Mouse (Mus musculus): ENCODE data around the gene Akap2. TPM values are rescaled to one million over a fixed set of nuclear protein-coding genes. Genes with fewer than 3 reads are reported as not detected.
A peak's percentile ranks its signal among the peaks of the same experiment; 100 is the strongest.

Gene Akap2
- polyA plus RNA-seq, 1 experiment from 2014 or later = 11.4 TPM

- no peaks in the 10 kb centered on the region for H3K9me3 ChIP-seq (ENCODE audit: control insufficient read depth, low read length)
- 0 out of 2 replicates have a peak, but pooled peaks cover 2% of the 10 kb centered on the region for H3K4me1 ChIP-seq (replicated peaks; ENCODE audit: control insufficient read depth, insufficient read depth)
- 34% methylated on average over 7 of the region's 7 CpGs for WGBS
- H3K27ac ChIP-seq (replicated peaks) = no peak overlapping the region
- H3K27me3 ChIP-seq (ENCODE audit: control insufficient read depth, insufficient read depth, low read length) = no peaks in the 10 kb centered on the region
- TF ChIP-seq CTCF (IDR thresholded peaks at IDR 0.05; ENCODE audit: low read depth) (no peak), EP300 (optimal IDR thresholded peaks at IDR 0.05) (no peak)
- no peak overlapping the region for H3K4me2 ChIP-seq (replicated peaks; ENCODE audit: low read depth)
- H3K9ac ChIP-seq (ENCODE audit: low read length) = no peak overlapping the region
- DNase-seq (ENCODE audit: low spot score) (no peak), ATAC-seq (ENCODE audit: low FRiP score, low TSS enrichment) (no peak)
- H3K4me3 ChIP-seq (ENCODE audit: low read depth, low read length) = no peak overlapping the region
- H3K36me3 ChIP-seq (ENCODE audit: control insufficient read depth, insufficient read depth, low read length) = no peaks in the 10 kb centered on the region
These were observed 95.6 kb downstream of the Akap2 start for GRCm38 (mm10) chr4:57812916-57813575.

DNA sequence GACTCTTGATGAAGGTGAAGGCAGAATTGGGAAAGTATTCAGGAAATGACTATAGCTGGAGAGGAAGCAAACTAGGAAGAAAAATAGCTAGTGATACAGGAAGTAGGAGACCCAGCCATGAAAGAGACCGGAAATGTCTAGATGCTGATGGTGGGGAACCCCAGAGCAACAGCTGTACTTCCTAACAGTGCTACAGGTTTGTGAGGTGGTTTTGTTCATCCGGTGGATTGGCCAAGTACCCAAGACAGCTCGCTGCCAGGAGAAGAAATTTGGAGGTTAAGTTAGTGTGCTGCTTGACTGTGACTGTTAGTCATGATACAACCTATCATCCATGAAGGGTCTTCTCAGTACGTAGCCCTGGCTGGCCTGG is 96.1 kb downstream of the Akap2 start:
- WGBS = 79% methylated on average over 4 of the region's 4 CpGs
- Histone ChIP-seq H3K4me2 (replicated peaks; ENCODE audit: low read depth) (no peak overlapping the region), H3K9me3 (ENCODE audit: control insufficient read depth, low read length) (no peaks in the 10 kb centered on the region), H3K27ac (replicated peaks) (0 out of 2 replicates have a peak overlapping the region, but pooled peaks have one; percentile 8), H3K4me1 (replicated peaks; ENCODE audit: control insufficient read depth, insufficient read depth) (0 out of 2 replicates have a peak, but pooled peaks cover 2% of the 10 kb centered on the region), H3K9ac (ENCODE audit: low read length) (no peak overlapping the region), H3K4me3 (ENCODE audit: low read depth, low read length) (no peak overlapping the region), H3K36me3 (ENCODE audit: control insufficient read depth, insufficient read depth, low read length) (no peaks in the 10 kb centered on the region), H3K27me3 (ENCODE audit: control insufficient read depth, insufficient read depth, low read length) (no peaks in the 10 kb centered on the region)
- ATAC-seq (ENCODE audit: low FRiP score, low TSS enrichment) = no peak
- TF ChIP-seq CTCF (IDR thresholded peaks at IDR 0.05; ENCODE audit: low read depth) (no peak), EP300 (optimal IDR thresholded peaks at IDR 0.05) (no peak)
- no peak for DNase-seq (ENCODE audit: low spot score)

- no peak for TF ChIP-seq EP300 (optimal IDR thresholded peaks at IDR 0.05)
- no peak for TF ChIP-seq CTCF (IDR thresholded peaks at IDR 0.05; ENCODE audit: low read depth)
- DNase-seq (ENCODE audit: low spot score) = no peak
- Histone ChIP-seq H3K9me3 (ENCODE audit: control insufficient read depth, low read length) (no peaks in the 10 kb centered on the region), H3K9ac (ENCODE audit: low read length) (no peak overlapping the region), H3K4me2 (replicated peaks; ENCODE audit: low read depth) (no peak overlapping the region), H3K4me3 (ENCODE audit: low read depth, low read length) (no peak overlapping the region), H3K27ac (replicated peaks) (no peak overlapping the region), H3K27me3 (ENCODE audit: control insufficient read depth, insufficient read depth, low read length) (no peaks in the 10 kb centered on the region), H3K4me1 (replicated peaks; ENCODE audit: control insufficient read depth, insufficient read depth) (0 out of 2 replicates have a peak, but pooled peaks cover 2% of the 10 kb centered on the region), H3K36me3 (ENCODE audit: control insufficient read depth, insufficient read depth, low read length) (no peaks in the 10 kb centered on the region)
- peak; percentile 95 for ATAC-seq (ENCODE audit: low FRiP score, low TSS enrichment)
- 34% methylated on average over 2 of the region's 2 CpGs for WGBS
These were observed 97.9 kb downstream of the Akap2 start for GRCm38 (mm10) chr4:57815355-57815754.

GRCm38 (mm10) chr4:57816146-57816545 is 98.7 kb downstream of the Akap2 start:
- no peaks in the 10 kb centered on the region for H3K36me3 ChIP-seq (ENCODE audit: control insufficient read depth, insufficient read depth, low read length)
- WGBS = 86% methylated on average over 8 of the region's 8 CpGs
- no peak overlapping the region for H3K4me3 ChIP-seq (ENCODE audit: low read depth, low read length)
- H3K27ac ChIP-seq (replicated peaks) = no peak overlapping the region
- 0 out of 2 replicates have a peak, but pooled peaks cover 2% of the 10 kb centered on the region for H3K4me1 ChIP-seq (replicated peaks; ENCODE audit: control insufficient read depth, insufficient read depth)
- no peak overlapping the region for H3K4me2 ChIP-seq (replicated peaks; ENCODE audit: low read depth)
- no peaks in the 10 kb centered on the region for H3K9me3 ChIP-seq (ENCODE audit: control insufficient read depth, low read length)
- no peaks in the 10 kb centered on the region for H3K27me3 ChIP-seq (ENCODE audit: control insufficient read depth, insufficient read depth, low read length)
- ATAC-seq (ENCODE audit: low FRiP score, low TSS enrichment) = no peak
- no peak overlapping the region for H3K9ac ChIP-seq (ENCODE audit: low read length)
- TF ChIP-seq CTCF (IDR thresholded peaks at IDR 0.05; ENCODE audit: low read depth) = no peak
- no peak for TF ChIP-seq EP300 (optimal IDR thresholded peaks at IDR 0.05)
- DNase-seq (ENCODE audit: low spot score) = no peak

- no peaks in the 10 kb centered on the region for H3K4me1 ChIP-seq (replicated peaks; ENCODE audit: control insufficient read depth, insufficient read depth)
- H3K4me3 ChIP-seq (ENCODE audit: low read depth, low read length) = no peak overlapping the region
- DNase-seq (ENCODE audit: low spot score) (no peak), ATAC-seq (ENCODE audit: low FRiP score, low TSS enrichment) (peak; percentile 58; the same call in 1 of the 2 replicates)
- H3K9me3 ChIP-seq (ENCODE audit: control insufficient read depth, low read length) = no peaks in the 10 kb centered on the region
- no peaks in the 10 kb centered on the region for H3K27me3 ChIP-seq (ENCODE audit: control insufficient read depth, insufficient read depth, low read length)
- H3K9ac ChIP-seq (ENCODE audit: low read length) = no peak overlapping the region
- 80% methylated on average over 24 of the region's 24 CpGs for WGBS
- H3K36me3 ChIP-seq (ENCODE audit: control insufficient read depth, insufficient read depth, low read length) = no peaks in the 10 kb centered on the region
- H3K27ac ChIP-seq (replicated peaks) = no peak overlapping the region
- H3K4me2 ChIP-seq (replicated peaks; ENCODE audit: low read depth) = no peak overlapping the region
- TF ChIP-seq CTCF (IDR thresholded peaks at IDR 0.05; ENCODE audit: low read depth) (no peak), EP300 (optimal IDR thresholded peaks at IDR 0.05) (no peak)
These were observed 103.5 kb downstream of the Akap2 start for GRCm38 (mm10) chr4:57820839-57821374.

Data from stomach, postnatal 0 days (tissue).